Mouse (Mus musculus) heart, embryonic 10.5 days (tissue): ENCODE data around the gene 3425401B19Rik. TPM values are rescaled to one million over a fixed set of nuclear protein-coding genes. Genes with fewer than 3 reads are reported as not detected.
A peak's percentile ranks its signal among the peaks of the same experiment; 100 is the strongest.

ENCODE experiments used
- DNase-seq: peaks from one replicate; pipeline ENCODE4 v3.0.0-alpha.2; 2017; ENCODE audit warnings: low spot score
- H3K27ac ChIP-seq: fragments of 300-500 bp; sonication (generic); 2 replicates; pipeline ENCODE4 v1.5.1; 2016; ENCODE audit warnings: mild to moderate bottlenecking
- H3K27me3 ChIP-seq: fragments of 300-500 bp; sonication (generic); 2 replicates; pipeline ENCODE4 v1.6.1; 2016; ENCODE audit warnings: mild to moderate bottlenecking; ENCODE audit not compliant: poor library complexity, insufficient read depth, severe bottlenecking
- H3K36me3 ChIP-seq: fragments of 300-500 bp; sonication (generic); 2 replicates; pipeline ENCODE4 v1.6.1; 2016; ENCODE audit warnings: mild to moderate bottlenecking, moderate library complexity
- H3K4me1 ChIP-seq: fragments of 300-500 bp; sonication (generic); 2 replicates; pipeline ENCODE4 v1.6.1; 2016; ENCODE audit warnings: mild to moderate bottlenecking
- H3K4me3 ChIP-seq: fragments of 300-500 bp; sonication (generic); 2 replicates; pipeline ENCODE4 v1.5.1; 2016; ENCODE audit warnings: mild to moderate bottlenecking, moderate library complexity
- H3K9me3 ChIP-seq: fragments of 300-500 bp; sonication (generic); 2 replicates; pipeline ENCODE4 v1.6.1; 2016; ENCODE audit warnings: mild to moderate bottlenecking, moderate library complexity
- WGBS: fragments of 180-500 bp; shearing (Covaris S2); methylation state at CpG from one replicate; pipeline ENCODE4 v1.1.7; 2016; 5-methylcytosine and 5-hydroxymethylcytosine counted together
- polyA plus RNA-seq: library from polyadenylated mRNA; unstranded; fragments of >200 nt; fragmentation: Nextera tagmentation; extraction: Ambion mirVana; gene quantifications from 2 replicates; pipeline ENCODE4 v1.2.1, GENCODE M21; 2016

The 3425401B19Rik gene
- polyA plus RNA-seq, 1 experiment from 2014 or later = 7.2 TPM

DNA sequence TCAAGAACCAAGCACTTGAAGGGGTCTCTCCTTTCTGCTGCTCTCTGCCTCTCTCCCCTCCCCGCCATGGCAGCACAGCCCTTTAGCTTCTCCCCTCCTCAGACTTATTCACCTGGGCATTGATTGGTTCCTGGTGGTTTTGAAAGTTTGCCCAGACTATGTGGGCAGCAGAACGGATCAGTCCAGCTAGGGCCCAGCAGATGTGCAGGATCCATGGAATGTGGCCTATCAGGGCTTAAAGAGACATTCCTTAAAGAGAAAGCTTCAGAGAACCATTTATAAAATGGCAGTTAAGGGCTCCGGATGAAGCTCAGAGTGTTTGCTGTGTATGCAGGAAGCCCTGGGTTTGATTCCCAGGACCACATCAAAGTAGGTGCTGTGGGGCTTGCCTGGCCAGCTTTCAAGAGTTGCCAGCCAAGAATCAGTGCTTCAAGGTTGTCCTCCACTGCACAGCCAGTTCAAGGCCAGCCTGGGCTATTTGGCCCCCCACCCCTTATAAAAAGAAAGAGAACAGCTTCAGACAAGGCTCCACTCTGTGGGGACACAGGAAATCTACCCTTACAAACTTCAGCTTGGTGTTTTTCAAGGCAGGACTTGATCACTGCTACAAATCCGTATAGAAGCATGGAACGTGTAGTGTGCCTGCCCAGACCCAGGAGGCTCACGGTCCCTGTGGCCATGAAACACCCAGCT is 52.0 kb downstream of the 3425401B19Rik start:
- 76% methylated on average over 6 of the region's 6 CpGs for WGBS
- no peaks in the 10 kb centered on the region for H3K36me3 ChIP-seq
- no peak overlapping the region for H3K27ac ChIP-seq
- no peaks in the 10 kb centered on the region for H3K9me3 ChIP-seq
- peaks cover 24% of the 10 kb centered on the region for H3K4me1 ChIP-seq
- peaks cover 20% of the 10 kb centered on the region for H3K27me3 ChIP-seq
- DNase-seq = no peak
- H3K4me3 ChIP-seq = no peak overlapping the region

DNA sequence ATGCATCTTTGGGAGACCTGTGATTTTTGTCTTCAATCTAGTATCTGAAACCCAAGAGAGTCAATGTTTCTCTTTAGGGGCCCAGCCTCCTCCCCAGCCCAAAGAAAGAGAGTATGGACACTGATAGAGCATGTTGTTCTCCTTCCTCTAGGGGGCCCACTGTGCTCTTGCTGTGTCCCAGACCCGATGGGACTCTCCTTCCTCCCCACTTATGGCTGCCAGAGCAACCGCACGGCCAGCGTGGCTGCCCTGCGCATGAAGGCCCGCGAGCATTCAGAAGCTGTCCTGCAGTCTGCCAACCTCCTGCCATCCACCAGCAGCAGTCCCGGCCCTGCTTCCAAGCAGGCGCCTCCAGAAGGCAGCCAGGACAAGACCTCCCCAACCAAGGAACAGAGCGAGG is 56.5 kb downstream of the 3425401B19Rik start:
- Histone ChIP-seq H3K27me3 (peaks cover 24% of the 10 kb centered on the region), H3K36me3 (no peaks in the 10 kb centered on the region), H3K4me3 (peak overlapping the region; percentile 45), H3K4me1 (peaks cover 17% of the 10 kb centered on the region), H3K27ac (peak overlapping the region; percentile 57; the same call in 1 of the 2 replicates), H3K9me3 (no peaks in the 10 kb centered on the region)
- 31% methylated on average over 10 of the region's 10 CpGs for WGBS
- no peak for DNase-seq

DNA sequence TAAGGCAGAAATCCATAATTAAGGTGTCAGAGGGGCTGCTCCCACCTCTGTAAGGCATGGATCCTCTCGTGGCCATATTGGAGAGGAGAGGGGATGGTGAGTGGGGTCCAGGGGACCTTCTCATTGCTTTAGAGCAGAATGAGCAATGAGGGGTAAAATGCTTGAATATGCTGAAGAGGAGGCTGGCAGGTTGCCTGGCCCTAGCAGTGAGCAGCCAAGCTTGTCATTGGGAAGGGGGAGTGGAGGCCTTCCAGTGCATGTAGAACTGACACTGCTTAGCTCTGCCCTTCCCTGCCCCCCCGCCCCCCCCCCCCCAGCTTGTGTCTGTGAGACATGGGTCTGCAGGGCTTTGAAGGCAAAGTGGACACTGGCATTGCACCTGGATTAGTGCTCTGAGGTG is 57.8 kb downstream of the 3425401B19Rik start:
- peaks cover 11% of the 10 kb centered on the region for H3K27me3 ChIP-seq
- DNase-seq = no peak
- H3K27ac ChIP-seq = no peak overlapping the region
- no peaks in the 10 kb centered on the region for H3K36me3 ChIP-seq
- no peaks in the 10 kb centered on the region for H3K9me3 ChIP-seq
- 38% methylated on average over 2 of the region's 2 CpGs for WGBS
- peaks cover 17% of the 10 kb centered on the region for H3K4me1 ChIP-seq
- no peak overlapping the region for H3K4me3 ChIP-seq

DNA sequence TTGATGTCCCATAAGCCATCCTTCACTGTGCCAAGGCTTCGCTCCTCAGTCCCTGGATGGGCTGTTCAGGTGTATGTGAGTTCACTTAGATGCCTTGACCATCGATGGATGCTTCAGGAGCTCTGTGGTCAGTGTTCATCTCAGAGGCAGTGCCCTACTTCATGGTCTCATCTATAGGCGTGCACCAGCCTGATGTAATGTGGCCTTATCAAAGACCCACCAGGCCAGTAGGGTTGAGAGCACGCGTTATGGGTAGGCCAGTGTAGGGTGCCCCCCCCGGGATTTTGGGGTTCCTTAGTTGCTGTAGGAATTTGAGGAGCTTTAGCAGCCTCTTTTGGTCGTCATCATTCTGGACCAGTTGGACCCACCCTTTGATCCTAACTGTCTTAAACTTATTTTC is 60.3 kb downstream of the 3425401B19Rik start:
- no peak overlapping the region for H3K4me3 ChIP-seq
- H3K9me3 ChIP-seq = no peaks in the 10 kb centered on the region
- no peaks in the 10 kb centered on the region for H3K36me3 ChIP-seq
- H3K27ac ChIP-seq = no peak overlapping the region
- 83% methylated on average over 7 of the region's 7 CpGs for WGBS
- 0 out of 2 replicates have a peak, but pooled peaks cover 7% of the 10 kb centered on the region for H3K27me3 ChIP-seq
- H3K4me1 ChIP-seq = peaks cover 16% of the 10 kb centered on the region
- peak; percentile 60 for DNase-seq

DNA sequence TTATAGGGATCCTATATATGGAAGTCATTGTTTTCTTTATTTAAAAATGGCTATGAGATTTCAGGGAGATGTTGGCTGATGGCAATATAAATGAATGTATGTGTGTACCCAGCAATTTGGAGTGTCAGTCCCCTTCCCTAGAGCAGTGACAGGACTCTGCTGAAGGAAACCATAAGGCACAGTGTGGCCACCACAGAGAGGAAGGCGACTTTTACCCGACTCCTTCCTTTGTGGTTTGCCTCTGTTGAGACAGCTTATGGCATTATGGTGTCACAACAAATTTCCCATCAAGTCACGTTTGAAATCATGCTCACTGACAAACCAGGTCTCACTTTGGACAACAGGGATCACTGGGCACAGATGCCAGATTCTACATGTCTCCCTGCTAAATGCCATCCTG is 60.8 kb downstream of the 3425401B19Rik start:
- no peak overlapping the region for H3K4me3 ChIP-seq
- H3K36me3 ChIP-seq = no peaks in the 10 kb centered on the region
- no peak for DNase-seq
- peaks cover 10% of the 10 kb centered on the region for H3K4me1 ChIP-seq
- WGBS = 73% methylated on average over 3 of the region's 3 CpGs
- 0 out of 2 replicates have a peak, but pooled peaks cover 7% of the 10 kb centered on the region for H3K27me3 ChIP-seq
- H3K27ac ChIP-seq = no peak overlapping the region
- H3K9me3 ChIP-seq = no peaks in the 10 kb centered on the region

DNA sequence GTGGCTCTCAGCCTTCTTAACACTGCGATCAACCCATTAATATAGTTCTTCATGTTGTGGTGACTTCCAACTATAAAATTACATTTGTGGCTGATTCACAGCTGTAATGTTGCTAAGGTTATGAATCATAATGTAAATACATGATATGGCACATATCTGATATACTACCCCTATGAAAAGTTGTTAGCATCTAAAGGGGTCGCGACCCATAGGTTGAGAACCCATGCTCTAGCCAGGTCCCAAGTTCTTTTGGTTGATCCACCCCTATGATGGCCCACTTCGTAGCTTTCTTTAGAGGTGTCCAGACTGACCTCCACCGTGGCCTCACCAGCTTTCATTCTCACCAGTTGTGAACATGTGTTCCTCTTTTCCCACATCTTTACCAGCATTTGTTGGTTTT is 67.8 kb downstream of the 3425401B19Rik start:
- no peak for DNase-seq
- Histone ChIP-seq H3K36me3 (no peaks in the 10 kb centered on the region), H3K4me3 (no peak overlapping the region), H3K4me1 (no peaks in the 10 kb centered on the region), H3K9me3 (no peaks in the 10 kb centered on the region), H3K27me3 (0 out of 2 replicates have a peak, but pooled peaks cover 6% of the 10 kb centered on the region), H3K27ac (no peak overlapping the region)
- 81% methylated on average over 5 of the region's 5 CpGs for WGBS

DNA sequence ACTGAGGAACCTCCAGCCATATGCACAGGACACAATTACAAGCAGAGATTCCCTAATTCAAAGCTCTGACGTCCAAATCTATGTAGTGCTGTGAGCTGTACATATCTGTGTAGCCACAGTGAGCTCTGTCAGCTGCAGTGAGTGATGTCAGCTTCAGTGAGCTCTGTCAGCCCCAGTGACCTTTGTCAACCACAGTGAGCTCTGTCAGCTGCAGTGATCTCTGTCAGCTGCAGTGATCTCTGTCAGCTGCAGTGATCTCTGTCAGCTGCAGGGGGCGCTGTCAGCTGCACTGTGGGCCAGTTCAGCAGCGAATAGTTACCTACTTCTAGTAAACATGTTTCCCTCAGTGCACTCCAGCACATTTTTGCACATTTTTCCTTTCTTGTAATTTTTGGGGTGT is 75.7 kb downstream of the 3425401B19Rik start:
- no peaks in the 10 kb centered on the region for H3K36me3 ChIP-seq
- no peaks in the 10 kb centered on the region for H3K9me3 ChIP-seq
- H3K27me3 ChIP-seq = peaks cover 38% of the 10 kb centered on the region
- no peak for DNase-seq
- no peak overlapping the region for H3K27ac ChIP-seq
- WGBS = 22% methylated on average over 3 of the region's 3 CpGs
- 0 out of 2 replicates have a peak, but pooled peaks cover 3% of the 10 kb centered on the region for H3K4me1 ChIP-seq
- H3K4me3 ChIP-seq = no peak overlapping the region

Other genes starting within 250 kb of the 3425401B19Rik start
- gene Slc18a3, start 220.4 kb downstream of the 3425401B19Rik start, polyA plus RNA-seq = 0.06 and 0.24 TPM in 2 replicates
- 0.06 and 0.10 TPM in 2 replicates for gene Chat, start 219.3 kb downstream of the 3425401B19Rik start, polyA plus RNA-seq
- gene Ercc6, start 171.8 kb downstream of the 3425401B19Rik start, polyA plus RNA-seq = 16.5 and 23.5 TPM in 2 replicates
- not detected in 2 replicates for gene Prrxl1, start 85.9 kb downstream of the 3425401B19Rik start, polyA plus RNA-seq
- 0.18 and 0.39 TPM in 2 replicates for gene Tmem273, start 100.7 kb upstream of the 3425401B19Rik start, polyA plus RNA-seq
- 0.09 TPM in 1 of 2 replicates, not detected in the other for gene Fam170b, start 148.7 kb upstream of the 3425401B19Rik start, polyA plus RNA-seq
- gene Vstm4, start 171.5 kb upstream of the 3425401B19Rik start, polyA plus RNA-seq = 6.1 and 9.5 TPM in 2 replicates